Mouse (Mus musculus) adrenal gland, postnatal 36 days (tissue): ENCODE results near the gene Rgs6. TPM values are rescaled to one million over a fixed set of nuclear protein-coding genes. Genes with fewer than 3 reads are reported as not detected.

Experiments
- DNase-seq, 2 experiments: peaks; one replicate each; pipeline ENCODE4 v3.0.0; 2021; ENCODE audit warnings: mixed read lengths in 1 of 2
- total RNA-seq, 2 experiments: library from RNA; stranded (reverse); gene quantifications; 2 replicates each; pipeline ENCODE4 v1.2.3; 2021

The Rgs6 gene
- total RNA-seq, 2 experiments from 2014 or later: 0.66 to 0.79 TPM

DNA sequence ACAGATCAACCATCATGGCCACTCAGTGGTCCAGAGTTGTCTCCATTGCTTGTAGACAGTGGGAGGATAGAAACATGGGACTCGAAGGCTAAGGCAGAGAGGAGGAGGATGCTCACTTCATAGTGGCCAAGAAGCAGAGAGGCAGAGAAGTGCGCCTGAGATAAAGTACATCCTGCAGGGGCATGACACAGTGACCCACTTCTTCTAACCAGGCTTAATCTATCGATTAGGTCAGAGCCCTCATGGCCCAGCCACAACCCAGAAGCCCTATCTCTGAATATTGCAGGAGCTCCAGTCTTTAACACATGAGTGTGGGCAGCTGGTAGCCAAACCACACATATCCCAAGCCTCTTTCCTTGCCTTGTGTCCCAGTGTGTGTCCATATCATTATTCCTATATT, 385.7 kb downstream of the Rgs6 start:
- no peak for DNase-seq

GRCm38 (mm10) chr12:82978275-82978674, 390.2 kb downstream of the Rgs6 start:
- DNase-seq: no peak

GRCm38 (mm10) chr12:82982716-82983115, 394.6 kb downstream of the Rgs6 start:
- DNase-seq: no peak

DNA sequence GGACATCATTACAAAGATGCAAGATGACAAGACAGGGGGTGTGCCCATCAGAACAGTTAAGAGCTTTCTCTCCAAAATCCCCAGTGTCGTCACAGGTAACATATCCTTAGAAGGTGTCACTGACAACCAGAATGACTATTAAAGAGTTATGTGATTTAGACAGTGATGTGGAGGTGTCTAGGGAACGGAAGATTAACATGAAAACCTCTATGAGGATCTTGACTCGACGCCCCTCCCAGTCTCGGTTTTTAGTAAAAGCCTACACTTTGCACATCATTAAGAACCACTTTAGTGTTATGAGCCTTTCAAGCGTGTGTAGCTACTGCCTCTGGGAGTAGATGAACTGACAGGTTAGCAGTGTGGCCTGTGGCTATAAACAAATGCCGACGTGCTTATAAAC, 397.2 kb downstream of the Rgs6 start:
- DNase-seq: no peak

- DNase-seq: no peak
Measured at GRCm38 (mm10) chr12:82987661-82988060, 399.6 kb downstream of the Rgs6 start.

GRCm38 (mm10) chr12:82993905-82994304, 405.8 kb downstream of the Rgs6 start:
- no peak for DNase-seq

DNA sequence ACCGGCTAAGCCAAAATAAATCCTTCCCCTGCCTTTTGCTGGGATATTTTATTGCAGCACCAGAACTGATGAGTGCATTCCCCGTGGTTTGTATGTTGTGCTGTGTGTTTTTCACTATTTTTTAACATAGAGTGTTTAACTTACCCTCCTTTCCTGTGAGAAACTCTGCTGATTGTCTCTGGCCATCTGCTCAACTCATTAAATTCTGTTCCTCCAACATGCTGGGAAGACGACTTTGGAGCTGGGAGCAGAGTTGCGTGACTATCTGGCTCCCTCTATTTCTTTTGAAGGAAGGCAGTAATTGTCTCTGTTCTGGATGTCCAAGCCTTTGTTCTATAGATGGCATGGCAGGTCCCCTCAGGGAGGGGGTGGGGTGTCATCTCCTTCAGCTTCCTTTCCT, 408.7 kb downstream of the Rgs6 start:
- DNase-seq: no peak

DNA sequence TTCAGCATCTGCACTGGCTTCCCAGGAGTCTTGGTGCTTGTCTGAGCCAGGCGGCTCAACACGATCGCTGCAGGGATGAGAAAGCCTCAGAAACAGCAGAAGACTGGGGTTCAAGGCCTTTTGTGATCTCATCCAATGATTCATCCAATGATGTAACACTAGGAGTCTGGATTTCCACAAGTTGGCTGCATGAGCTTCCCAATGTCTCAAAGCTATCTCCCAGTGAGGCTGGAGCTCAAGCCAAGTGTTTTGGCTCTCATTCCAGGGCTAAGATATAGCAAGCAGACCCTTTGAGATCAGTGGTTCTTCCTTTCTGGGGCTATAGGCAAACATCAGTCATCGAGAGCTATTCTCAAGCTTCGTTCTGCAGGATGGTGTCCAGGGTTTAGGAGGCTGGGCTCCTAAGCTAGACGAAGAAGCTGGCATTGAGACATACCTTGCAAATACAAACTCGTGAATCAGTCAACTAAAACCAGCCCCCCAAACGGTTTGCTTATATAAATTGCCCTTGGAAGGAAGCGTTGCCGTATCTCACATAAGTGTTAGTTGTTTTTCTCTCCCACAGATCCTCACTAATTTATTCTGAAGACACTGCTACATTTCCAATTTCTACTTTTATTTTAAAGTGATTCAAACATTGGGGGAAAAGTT, 410.7 kb downstream of the Rgs6 start:
- DNase-seq: peak; percentile 35 to 39

DNA sequence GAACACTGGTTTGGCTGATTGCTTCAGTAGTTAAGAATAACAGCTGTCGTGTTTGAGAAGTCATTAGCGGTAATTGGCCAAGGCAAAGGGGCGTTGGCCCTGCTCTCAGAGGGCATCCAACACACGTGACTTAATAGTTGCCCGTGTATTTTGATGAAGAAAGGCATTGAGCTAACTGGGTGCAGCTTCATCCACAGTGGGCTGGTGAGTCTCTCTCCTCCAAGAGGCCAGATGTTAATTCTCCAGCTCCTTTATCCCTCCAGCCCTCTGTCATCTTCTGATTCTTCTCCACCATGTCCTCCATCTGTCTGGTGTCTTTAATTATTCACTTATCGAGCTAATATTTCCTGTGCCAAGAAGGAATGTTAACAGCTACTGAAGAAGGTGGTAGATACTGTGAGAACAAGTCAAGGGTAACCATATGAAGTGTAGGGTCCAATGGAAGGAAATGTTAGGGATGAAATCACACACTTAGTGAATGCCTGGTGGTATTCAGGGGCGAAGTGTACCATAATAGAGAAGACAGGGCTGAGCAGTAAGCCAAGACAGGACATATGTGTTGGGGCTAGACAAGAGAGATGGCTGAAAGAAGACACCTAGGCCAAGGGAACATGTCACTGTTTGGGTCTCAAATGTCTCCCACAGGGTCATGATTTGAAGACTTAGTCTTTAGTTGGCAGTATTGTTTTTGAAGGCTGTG, 411.4 kb downstream of the Rgs6 start:
- no peak for DNase-seq

- peak in 1 of 2 experiments; percentile 12 for DNase-seq
Measured at GRCm38 (mm10) chr12:83000033-83000570, 412.0 kb downstream of the Rgs6 start.

- no peak for DNase-seq
Measured at GRCm38 (mm10) chr12:83000957-83001356, 412.9 kb downstream of the Rgs6 start.

DNA sequence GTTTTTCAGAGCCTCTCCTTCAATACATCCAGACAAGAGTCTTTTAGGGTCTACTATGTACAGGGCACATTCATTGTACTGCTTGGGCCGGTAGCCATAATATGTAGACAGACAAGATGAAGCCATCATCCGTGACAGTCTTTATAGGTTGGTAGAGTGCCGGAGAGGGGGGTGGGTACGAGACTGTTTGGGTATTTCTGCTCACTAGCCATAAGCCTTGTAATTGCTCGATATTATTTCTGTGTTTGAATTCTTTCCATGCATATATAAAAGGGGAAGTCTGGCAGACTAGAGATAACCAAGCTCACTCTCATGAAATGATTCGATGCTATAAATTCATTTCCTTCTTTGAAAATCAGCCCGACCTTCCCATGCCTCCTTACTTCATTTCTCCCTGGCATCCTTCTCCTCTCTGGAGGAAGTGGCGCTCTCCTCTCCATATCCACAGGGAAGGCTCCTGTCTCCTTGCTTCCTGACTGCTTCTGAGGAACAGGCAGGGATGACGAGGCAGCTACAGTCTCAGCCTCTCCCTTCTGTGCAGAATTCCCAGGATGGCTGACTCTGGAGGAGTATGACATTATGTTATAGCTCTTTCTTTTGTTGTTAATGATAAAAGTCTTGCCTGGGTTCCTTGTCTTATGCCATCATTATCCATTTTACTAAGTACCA, 416.1 kb downstream of the Rgs6 start:
- no peak for DNase-seq

DNA sequence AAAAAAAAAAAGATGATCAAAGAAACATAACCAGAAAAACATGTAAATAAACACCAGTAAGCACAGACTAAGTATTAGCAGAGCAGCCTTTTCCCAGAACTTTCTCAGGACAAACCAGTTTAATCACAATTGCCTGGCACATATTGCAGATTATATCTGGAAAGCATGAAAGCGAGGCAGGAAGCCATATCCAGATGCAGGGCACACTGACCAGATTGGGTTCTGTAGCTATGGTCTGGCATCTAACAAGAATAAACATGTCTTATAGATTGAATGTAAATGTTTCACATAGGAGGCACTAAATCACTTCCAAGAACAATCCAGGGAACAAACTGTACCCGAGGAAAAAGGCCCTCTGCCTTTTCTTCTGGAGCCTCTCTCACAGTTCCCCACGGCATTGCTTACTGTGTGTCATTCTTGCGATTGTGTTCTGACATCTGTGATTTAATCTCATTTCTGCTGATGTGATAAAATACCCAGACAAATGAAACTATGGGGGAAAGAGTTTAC, 423.0 kb downstream of the Rgs6 start:
- no peak for DNase-seq

DNA sequence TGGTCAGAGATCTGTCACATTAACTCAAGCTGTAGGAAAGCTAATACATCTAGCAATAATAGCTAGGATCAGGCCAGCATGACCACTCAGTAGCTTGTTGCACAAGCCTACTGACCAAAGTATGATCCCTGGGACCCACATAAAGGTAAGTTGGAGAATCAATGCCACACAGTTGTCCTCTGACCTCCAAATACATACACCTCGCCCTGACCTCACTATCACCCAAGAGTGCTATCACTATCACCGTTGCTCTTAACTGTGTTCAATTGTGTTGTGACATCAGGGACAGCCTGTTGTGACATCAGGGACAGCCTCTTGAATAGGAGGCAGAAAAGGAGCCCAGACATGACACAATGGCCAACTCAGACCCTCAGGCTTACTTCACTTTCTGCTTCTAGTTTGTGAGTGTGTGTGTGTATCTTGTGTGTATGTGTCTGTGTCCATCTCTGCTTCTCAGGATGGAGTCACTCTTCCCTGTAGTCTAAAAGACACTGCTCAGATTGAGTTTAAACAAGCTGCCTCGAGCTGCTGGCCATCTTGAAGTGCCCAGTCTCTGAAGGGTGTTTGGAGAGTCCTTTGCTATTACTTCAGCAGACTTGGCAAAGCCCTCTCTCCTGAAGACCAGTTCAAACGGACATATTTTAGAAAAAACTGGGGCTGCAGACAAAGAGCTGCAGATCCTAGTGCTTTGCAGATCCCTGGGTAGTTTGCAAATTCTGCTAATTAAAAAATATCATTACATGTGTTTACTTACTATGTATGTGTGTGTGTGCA, 426.0 kb downstream of the Rgs6 start:
- no peak for DNase-seq

- no peak for DNase-seq
Measured at GRCm38 (mm10) chr12:83014848-83015247, 426.8 kb downstream of the Rgs6 start.

DNA sequence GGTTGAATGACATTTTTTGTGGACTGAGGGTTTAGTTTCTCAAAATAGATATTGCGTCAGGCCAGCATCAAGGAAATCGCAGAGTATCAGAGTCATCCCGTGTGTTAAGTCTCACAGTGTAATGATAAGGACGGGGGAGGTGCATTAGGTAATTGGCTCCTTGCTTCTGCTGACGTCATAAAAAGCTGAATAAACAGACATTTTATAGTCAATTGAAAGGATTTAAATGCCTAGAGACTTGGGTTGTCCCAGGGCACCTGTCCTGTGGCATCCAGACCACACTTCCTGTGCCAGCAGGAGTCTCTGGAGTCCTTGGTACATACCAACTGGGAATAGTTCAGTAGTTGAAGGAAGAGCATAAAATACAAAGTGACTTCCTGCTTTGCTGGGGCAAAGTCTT, 427.3 kb downstream of the Rgs6 start:
- DNase-seq: no peak

DNA sequence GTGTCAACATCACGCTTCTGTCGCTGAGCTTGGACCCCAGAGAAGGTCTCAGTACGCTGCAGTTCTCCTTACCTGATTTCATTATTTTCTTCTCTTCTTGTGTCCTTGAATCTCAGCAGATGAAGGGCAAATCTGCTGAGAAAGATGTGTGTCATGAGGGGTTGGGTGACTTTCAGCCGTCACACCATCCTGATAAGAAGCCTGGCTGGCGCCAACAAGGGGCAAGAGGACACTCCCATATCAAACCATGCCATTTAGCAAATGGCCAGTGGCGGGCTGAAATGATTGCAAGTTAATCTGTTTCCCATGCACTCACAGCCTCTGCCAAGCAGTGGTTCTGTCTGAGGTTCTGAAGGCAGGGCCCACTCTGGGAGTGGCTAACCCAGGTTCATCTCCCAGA, 428.4 kb downstream of the Rgs6 start:
- peak in 1 of 2 experiments; percentile 25 for DNase-seq

DNA sequence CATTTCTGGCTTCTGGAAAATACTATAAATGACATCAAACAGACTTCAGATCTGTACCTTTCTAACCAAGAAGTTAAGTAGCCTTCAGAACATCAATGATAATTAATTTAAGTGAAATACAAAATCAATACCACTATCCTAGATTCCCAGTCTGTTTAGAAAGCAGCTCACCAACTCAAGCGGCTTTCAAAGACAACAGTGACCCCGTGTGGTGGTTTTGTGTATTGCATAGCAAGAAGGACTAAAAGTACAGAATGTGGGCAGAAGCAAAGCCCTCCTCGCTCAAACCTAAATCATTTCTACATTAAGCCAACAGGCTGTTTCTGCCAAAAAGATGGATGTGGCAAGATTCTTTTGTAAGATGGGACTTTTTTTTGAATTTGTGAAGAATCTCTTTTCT, 429.9 kb downstream of the Rgs6 start:
- DNase-seq: peak; percentile 79 to 83

GRCm38 (mm10) chr12:83026985-83027384, 438.9 kb downstream of the Rgs6 start:
- DNase-seq: no peak

DNA sequence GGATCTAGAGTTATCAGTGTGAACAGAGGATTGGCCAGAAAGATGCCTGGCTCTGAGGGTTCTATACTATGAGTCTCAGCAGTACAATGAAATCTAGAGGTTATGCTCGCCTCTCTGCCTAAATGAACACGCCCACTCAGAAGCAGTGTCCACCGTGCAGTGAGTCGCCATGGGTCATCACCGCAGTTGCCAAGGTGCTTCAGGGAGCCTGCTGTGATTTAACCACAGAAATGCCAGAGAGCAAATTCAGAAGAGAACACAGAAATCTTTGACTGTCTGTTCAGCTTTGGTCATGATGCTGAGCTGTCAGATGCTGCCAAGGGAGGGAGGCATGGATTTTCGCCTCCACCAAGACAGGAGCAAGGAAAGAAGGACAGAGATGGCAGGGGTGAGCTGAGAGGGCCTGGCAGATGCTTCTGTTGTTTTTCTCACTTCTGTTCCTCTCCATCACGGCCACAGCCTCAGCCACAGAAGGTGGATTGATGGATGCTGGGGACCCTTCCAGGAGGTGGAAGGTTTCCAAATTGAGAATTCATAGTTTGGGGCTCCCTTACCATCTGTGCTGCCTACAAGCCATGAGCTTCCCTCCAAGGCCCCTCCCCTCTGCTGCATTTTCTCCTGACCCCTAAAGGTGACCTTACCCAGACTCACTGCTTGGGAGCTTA, 445.2 kb downstream of the Rgs6 start:
- no peak for DNase-seq

DNA sequence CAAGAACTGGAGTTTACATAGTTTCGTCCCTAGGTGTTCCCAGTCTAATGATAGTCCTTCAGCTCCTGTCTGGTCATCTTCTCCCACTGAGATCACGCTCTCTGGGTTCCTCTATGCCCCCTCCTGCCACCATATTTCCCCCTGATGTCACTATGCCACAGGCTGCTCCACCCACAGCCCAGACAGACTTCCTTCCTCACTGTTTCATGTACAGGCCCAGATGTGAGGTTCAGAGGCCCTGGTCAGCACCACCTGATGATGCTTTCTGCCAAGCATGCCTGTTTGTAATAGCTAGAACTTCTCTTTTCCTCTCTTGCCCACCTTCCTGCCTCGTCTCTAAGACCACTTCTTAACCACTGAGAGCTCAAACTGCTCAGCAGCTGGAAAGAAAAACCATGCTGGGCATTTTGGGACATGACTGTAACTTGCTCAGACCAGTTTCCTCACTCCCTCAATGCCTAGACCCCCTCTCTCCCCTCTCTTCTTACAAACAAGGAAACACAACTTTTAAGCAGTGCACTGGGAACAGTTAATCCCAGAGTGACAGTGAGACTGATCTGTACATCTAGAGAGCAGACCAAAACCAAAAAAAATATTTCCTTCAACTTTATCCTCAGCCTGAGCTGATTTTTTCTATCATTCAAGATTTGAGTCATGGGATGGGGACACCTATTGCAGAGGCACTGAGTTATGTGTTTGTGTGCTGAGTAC, 446.9 kb downstream of the Rgs6 start:
- no peak for DNase-seq
